Mouse (Mus musculus) cerebellum, adult 2 months (tissue): Measurements from ENCODE around the gene Nek9. TPM values are rescaled to one million over a fixed set of nuclear protein-coding genes. Genes with fewer than 3 reads are reported as not detected.
A peak's percentile ranks its signal among the peaks of the same experiment; 100 is the strongest.

ENCODE experiments used
- DNase-seq, 2 experiments: peaks; one replicate each; pipeline ENCODE4 v3.0.0; 2021
- H3K27ac ChIP-seq: fragments of 200-500 bp; 2 replicates; pipeline ENCODE4 v1.5.1; 2012; ENCODE audit warnings: low read length, control low read depth, inconsistent platforms; ENCODE audit not compliant: insufficient read depth
- H3K27me3 ChIP-seq: fragments of 200-500 bp; 2 replicates; pipeline ENCODE4 v1.6.1; 2012; ENCODE audit warnings: inconsistent platforms, mild to moderate bottlenecking, low read length, moderate library complexity; ENCODE audit not compliant: control insufficient read depth, insufficient read depth
- H3K4me1 ChIP-seq: fragments of 200-500 bp; 2 replicates; pipeline ENCODE4 v1.6.1; 2011; ENCODE audit warnings: low read length; ENCODE audit not compliant: control insufficient read depth, insufficient read depth
- H3K4me3 ChIP-seq: fragments of 200-500 bp; replicated peaks from 2 replicates; pipeline ENCODE3; 2011; ENCODE audit warnings: mild to moderate bottlenecking, low read depth, low read length, control low read depth; ENCODE audit not compliant: insufficient read depth
- CTCF ChIP-seq: fragments of 200-500 bp; IDR thresholded peaks from 2 replicates; pipeline ENCODE4 v1.5.1; 2011; ENCODE audit warnings: low read depth, mild to moderate bottlenecking, control low read depth, low read length, moderate library complexity, borderline replicate concordance; ENCODE audit not compliant: insufficient read depth
- POLR2A ChIP-seq: fragments of 200-500 bp; IDR thresholded peaks from 2 replicates; pipeline ENCODE4 v1.6.1; 2011; ENCODE audit warnings: low read length, control low read depth, borderline replicate concordance; ENCODE audit not compliant: insufficient read depth
- WGBS: fragments of 180-500 bp; shearing (Covaris S2); methylation state at CpG from one replicate; pipeline ENCODE4 v1.1.7; 2018; 5-methylcytosine and 5-hydroxymethylcytosine counted together
- polyA plus RNA-seq: library from polyadenylated mRNA; depleted of rRNA; stranded (reverse); fragments of >200 nt; gene quantifications from 2 replicates; pipeline ENCODE4 v1.2.3, GENCODE M21; 2012

Nek9 gene
- polyA plus RNA-seq, 1 experiment, result 38.6 TPM

- Histone ChIP-seq H3K4me3 (peak overlapping the region; percentile 47), H3K4me1 (peaks cover 24% of the 10 kb centered on the region), H3K27ac (peak overlapping the region; percentile 17; the same call in 1 of the 2 replicates), H3K27me3 (no peaks in the 10 kb centered on the region)
- no peak for TF ChIP-seq POLR2A
- TF ChIP-seq CTCF, result peak; percentile 97
- WGBS, result 29% methylated on average over 16 of the region's 16 CpGs
- peak; percentile 73 to 83 for DNase-seq
These were observed 33.8 kb downstream of the Nek9 start for GRCm38 (mm10) chr12:85305247-85305892.

DNA sequence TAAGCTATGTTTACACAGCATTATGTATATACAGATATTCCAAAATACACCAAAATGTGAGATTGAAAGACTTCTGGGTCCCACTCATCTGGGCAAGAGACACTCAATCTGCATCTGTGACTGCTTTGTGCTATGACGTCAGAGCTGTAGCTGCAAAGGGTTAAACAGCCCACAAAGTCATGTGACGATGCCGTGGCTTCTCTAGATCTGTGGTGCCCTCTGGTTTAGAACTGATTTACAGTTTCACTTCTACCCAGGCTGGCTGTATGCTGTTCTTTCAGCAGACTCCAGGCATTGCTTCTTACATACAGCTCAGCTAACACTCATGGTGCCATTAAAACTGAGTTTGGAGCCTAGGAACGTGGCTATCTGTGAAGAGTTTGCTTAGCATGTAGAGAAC, 34.4 kb downstream of the Nek9 start:
- no peak overlapping the region for H3K4me3 ChIP-seq
- no peaks in the 10 kb centered on the region for H3K27me3 ChIP-seq
- 58% methylated on average over 4 of the region's 4 CpGs for whole genome bisulfite sequencing
- DNase-seq, result no peak
- TF ChIP-seq CTCF (no peak), POLR2A (no peak)
- H3K4me1 ChIP-seq, result peaks cover 21% of the 10 kb centered on the region
- no peak overlapping the region for H3K27ac ChIP-seq

- TF ChIP-seq CTCF (no peak), POLR2A (no peak)
- H3K27ac ChIP-seq, result no peak overlapping the region
- WGBS, result 85% methylated on average over 2 of the region's 2 CpGs
- no peak overlapping the region for H3K4me3 ChIP-seq
- H3K27me3 ChIP-seq, result no peaks in the 10 kb centered on the region
- DNase-seq, result no peak
- peaks cover 9% of the 10 kb centered on the region for H3K4me1 ChIP-seq
These were observed 35.9 kb downstream of the Nek9 start for GRCm38 (mm10) chr12:85303256-85303655.

DNA sequence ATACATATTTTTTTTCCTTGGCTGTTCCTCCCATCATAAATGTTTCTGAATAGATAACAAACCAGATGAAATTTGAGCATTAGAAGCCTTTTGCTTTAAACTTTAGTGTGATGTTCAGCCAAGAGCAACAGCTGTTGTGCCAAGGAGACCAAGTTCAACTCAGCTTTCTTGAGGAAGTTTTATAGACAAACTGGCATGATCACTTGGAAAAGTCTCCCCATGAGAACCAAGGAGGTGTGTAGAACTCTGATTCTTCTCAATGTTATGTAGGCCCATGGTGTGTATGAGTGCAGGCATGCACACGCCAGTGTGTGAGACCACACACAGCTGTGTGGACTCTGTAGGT, 40.4 kb downstream of the Nek9 start:
- Histone ChIP-seq H3K4me1 (no peaks in the 10 kb centered on the region), H3K27me3 (no peaks in the 10 kb centered on the region), H3K4me3 (no peak overlapping the region), H3K27ac (no peak overlapping the region)
- TF ChIP-seq POLR2A (no peak), CTCF (no peak)
- no peak for DNase-seq
- 85% methylated on average over 1 of the region's 1 CpGs for WGBS

DNA sequence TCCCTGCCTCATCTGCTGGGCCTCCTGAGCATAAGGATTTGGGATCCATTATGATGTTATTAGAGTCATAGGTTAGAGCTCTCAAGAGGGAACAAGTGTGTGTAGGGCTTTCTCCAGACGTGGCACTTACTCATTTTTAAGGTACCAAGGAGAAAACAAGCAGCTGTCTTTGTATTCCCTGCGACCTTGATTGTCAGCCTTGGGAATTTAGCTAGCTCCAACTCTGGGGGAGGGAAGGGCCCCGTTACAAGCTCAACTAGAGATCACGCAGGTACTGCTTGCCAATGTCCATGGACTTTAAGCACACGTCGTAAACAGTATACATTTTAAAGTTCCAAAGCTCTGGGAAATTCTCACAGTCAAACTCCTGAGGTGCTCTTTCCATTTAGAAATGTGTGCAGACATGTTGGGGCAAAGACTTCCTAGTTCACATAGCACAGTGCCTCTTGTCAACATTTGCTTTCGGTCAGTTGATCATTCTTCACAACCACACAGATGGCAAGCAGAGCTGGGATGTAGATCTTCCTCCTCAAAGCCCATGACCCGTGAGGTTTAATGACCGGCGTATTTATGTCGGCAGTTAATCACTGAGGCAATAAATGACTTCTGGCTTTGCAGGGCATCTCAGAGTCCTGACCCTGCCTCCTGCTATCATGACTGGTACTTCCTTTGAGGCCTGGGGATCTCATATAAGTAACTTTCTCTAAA, 40.9 kb downstream of the Nek9 start:
- Histone ChIP-seq H3K27ac (no peak overlapping the region), H3K4me1 (no peaks in the 10 kb centered on the region), H3K27me3 (no peaks in the 10 kb centered on the region), H3K4me3 (no peak overlapping the region)
- DNase-seq, result no peak
- WGBS, result 61% methylated on average over 11 of the region's 11 CpGs
- TF ChIP-seq POLR2A, result no peak
- no peak for TF ChIP-seq CTCF

DNA sequence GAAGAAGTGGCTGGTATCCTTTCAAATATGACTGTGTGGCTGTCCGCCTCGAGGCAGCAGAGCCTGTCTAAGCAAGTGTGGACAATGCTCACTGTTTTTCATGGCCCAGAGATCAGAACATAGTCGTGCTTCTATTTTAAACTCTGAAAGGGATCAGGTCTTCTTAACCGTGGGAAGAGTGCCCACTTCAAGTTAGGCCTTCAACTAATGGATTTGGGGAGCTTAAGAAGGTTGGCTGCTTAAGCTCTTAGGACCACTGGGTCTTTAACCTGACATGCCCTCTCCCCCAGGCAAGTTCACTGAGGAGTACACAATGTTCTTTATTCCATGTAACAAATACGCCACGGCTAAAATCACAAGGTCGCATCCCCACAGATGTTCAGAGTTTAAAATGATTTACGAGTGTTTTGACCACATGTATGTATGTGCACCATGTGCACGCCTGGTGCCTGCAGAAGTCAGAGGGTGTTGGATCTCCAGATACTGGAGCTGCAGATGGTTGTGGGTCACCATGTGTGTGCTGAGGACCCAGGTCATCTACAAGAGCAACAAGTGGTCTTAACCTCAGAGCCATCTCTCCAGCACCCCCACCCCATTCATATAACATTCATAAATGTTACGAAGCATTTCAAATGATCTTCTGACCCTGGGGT, 41.7 kb downstream of the Nek9 start:
- DNase-seq, result no peak
- Histone ChIP-seq H3K4me3 (no peak overlapping the region), H3K27ac (no peak overlapping the region), H3K27me3 (no peaks in the 10 kb centered on the region), H3K4me1 (no peaks in the 10 kb centered on the region)
- 79% methylated on average over 10 of the region's 10 CpGs for WGBS
- TF ChIP-seq POLR2A (no peak), CTCF (no peak)

DNA sequence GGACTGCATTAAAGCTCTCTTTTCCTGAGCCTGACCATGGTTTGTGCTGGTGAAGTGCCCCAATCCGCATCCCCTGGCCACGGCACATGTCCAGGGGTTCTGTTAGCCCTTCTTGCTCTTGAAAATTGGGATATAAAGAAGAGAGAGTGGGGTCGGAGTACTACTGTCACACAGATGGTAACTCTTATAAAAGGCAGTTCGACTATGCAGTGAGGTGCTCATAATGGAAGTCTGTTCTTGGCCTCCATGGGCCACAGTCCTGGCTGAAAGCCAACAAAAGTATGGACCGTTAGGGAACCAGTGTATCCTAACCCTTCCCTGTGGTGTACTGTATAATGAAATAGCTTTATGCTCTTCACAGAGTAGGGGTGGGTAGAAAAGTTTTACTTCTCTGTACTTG, 42.2 kb downstream of the Nek9 start:
- 53% methylated on average over 5 of the region's 5 CpGs for WGBS
- no peak for TF ChIP-seq POLR2A
- no peak for TF ChIP-seq CTCF
- Histone ChIP-seq H3K27ac (no peak overlapping the region), H3K4me3 (no peak overlapping the region), H3K4me1 (no peaks in the 10 kb centered on the region), H3K27me3 (no peaks in the 10 kb centered on the region)
- no peak for DNase-seq

DNA sequence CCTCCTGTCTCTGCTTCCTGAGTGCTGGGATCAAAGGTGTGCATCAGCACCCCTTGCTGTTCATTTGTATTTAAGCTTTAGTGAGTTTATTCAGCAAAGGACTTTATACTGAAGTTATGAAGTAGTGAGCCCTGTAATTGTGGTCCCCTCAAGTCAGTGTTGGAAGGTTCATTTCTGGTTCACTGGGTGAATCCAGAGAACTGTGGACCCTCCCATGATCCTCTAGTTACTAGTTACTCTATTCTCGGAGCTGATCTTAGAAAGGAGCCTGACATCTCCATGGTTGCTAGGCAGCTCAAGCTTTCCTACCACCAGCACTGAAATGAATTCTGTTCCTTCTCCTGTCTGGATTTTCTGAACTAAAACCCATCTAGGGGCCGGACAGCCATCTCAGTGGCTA, 43.7 kb downstream of the Nek9 start:
- TF ChIP-seq CTCF (no peak), POLR2A (no peak)
- H3K27ac ChIP-seq, result no peak overlapping the region
- 81% methylated on average over 2 of the region's 2 CpGs for WGBS
- DNase-seq, result no peak
- no peak overlapping the region for H3K4me3 ChIP-seq
- H3K27me3 ChIP-seq, result no peaks in the 10 kb centered on the region
- H3K4me1 ChIP-seq, result no peaks in the 10 kb centered on the region
